Mouse (Mus musculus): ENCODE results near the gene Psmd11. TPM values are rescaled to one million over a fixed set of nuclear protein-coding genes. Genes with fewer than 3 reads are reported as not detected.

Psmd11 gene
- polyA plus RNA-seq, 2 experiments = 56.8 to 152 TPM

DNA sequence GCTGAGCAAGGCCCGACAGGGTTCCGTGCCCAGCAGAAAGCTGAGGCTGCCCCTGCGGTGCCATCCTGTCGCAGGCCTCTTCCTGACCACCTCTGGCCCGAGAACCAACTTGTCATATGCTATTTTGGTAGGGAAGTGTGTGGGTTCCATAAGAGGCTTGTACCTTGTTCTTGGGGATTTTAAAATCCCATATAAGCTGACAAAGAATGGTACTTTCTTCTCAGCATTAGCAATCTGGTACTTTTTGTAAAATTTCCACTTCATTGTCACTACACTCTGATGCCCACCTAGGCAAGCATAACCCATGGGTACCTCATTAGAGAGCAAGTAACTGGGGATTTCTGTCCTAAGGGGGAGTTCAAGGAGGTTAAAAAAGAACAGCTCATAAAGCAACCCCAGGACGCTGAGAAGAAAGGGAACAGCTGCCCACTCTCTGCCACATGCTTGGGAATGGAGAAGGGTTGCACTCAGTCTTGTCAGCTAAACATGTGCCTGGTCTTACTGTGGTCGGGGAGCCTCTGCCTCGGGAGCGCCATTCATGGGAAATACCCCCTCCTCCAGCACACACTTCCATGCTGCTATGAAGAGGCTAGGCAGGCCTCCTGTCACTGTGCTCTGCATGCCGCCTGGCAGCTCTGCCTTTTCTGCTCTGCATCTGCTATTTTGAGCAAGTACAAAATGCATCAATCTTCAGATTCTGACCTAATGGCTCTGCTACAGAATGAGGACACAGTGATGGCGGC is 70.1 kb downstream of the Psmd11 start:
- H3K4me1 ChIP-seq (replicated peaks; ENCODE audit: control insufficient read depth in 2 of 2, insufficient read depth in 2 of 2, low read length in 1 of 2) = peaks cover 0 to 3% of the 10 kb centered on the region in 2 experiments; a peak in 1 of 4 replicates
- H3K9me3 ChIP-seq (ENCODE audit: control insufficient read depth, low read length) = no peaks in the 10 kb centered on the region
- no peak overlapping the region for H3K9ac ChIP-seq (replicated peaks)
- no peak for TF ChIP-seq CTCF (IDR thresholded peaks at IDR 0.05; ENCODE audit: low read depth)
- H3K4me3 ChIP-seq (ENCODE audit: insufficient read depth in 1 of 2, low read depth in 2 of 2, low read length in 2 of 2) = no peak overlapping the region
- 62% methylated on average over 11 of the region's 11 CpGs for whole genome bisulfite sequencing (ENCODE audit: insufficient replicate concordance)
- H3K4me2 ChIP-seq (ENCODE audit: low read depth) = no peak overlapping the region
- no peak for ATAC-seq (ENCODE audit: insufficient read depth)
- no peaks in the 10 kb centered on the region for H3K27me3 ChIP-seq (ENCODE audit: control insufficient read depth, insufficient read depth, low read length)
- DNase-seq (ENCODE audit: low read depth in 3 of 3, low spot score in 3 of 3) = no peak
- H3K36me3 ChIP-seq (replicated peaks; ENCODE audit: control insufficient read depth, insufficient read depth, low read depth) = no peaks in the 10 kb centered on the region
- no peak overlapping the region for H3K27ac ChIP-seq

DNA sequence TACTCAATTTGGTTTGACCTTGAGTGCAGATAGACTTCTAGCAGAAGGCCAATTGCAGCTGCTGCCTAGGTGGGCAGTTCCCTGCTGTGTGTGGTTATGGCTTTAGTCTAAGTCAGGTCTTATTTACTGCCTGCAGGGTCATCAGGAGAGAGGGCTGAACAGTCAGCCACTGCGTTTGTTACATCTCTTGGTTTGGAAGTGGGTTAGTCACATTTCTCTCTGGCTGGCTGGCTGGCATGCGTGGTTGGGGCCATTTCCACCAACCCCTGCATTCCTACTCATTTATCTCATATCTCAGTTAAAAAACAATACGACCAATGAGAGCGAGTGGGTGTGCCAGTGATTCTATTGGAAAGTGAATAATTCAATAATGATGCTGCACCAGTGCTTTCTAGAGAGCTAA is 71.1 kb downstream of the Psmd11 start:
- Histone ChIP-seq H3K4me1 (replicated peaks; ENCODE audit: control insufficient read depth in 2 of 2, insufficient read depth in 2 of 2, low read length in 1 of 2) (peaks cover 0 to 3% of the 10 kb centered on the region in 2 experiments; a peak in 1 of 4 replicates), H3K36me3 (replicated peaks; ENCODE audit: control insufficient read depth, insufficient read depth, low read depth) (no peaks in the 10 kb centered on the region), H3K27me3 (ENCODE audit: control insufficient read depth, insufficient read depth, low read length) (no peaks in the 10 kb centered on the region), H3K4me2 (ENCODE audit: low read depth) (no peak overlapping the region), H3K4me3 (ENCODE audit: insufficient read depth in 1 of 2, low read depth in 2 of 2, low read length in 2 of 2) (no peak overlapping the region), H3K9ac (replicated peaks) (no peak overlapping the region), H3K9me3 (ENCODE audit: control insufficient read depth, low read length) (no peaks in the 10 kb centered on the region), H3K27ac (no peak overlapping the region)
- ATAC-seq (ENCODE audit: insufficient read depth) (no peak), DNase-seq (ENCODE audit: low read depth in 3 of 3, low spot score in 3 of 3) (no peak)
- 52% methylated on average over 4 of the region's 4 CpGs for WGBS (ENCODE audit: insufficient replicate concordance)
- TF ChIP-seq CTCF (IDR thresholded peaks at IDR 0.05; ENCODE audit: low read depth) = no peak
- no peak for TF ChIP-seq EP300 (IDR thresholded peaks at IDR 0.05; ENCODE audit: low read depth)

DNA sequence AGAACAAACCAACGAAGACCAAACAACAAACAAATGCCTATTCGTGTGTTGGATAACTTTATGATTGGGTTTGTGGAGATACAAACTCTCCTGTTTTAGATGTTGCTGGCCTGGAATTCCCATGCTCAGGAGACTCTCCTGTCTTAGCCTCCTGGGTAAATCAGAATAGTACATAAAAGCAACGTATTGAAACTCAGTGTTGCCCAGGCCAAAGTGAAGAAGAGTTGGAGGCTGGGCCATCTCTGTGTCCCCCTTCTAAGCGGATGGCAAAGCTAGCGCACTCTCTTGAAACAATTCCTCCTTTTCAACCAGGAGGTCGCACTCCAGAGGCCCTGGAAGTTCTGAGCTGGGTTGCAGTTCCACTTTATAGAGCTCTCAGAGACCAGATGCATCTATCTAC is 74.9 kb downstream of the Psmd11 start:
- Histone ChIP-seq H3K9ac (replicated peaks) (no peak overlapping the region), H3K27ac (no peak overlapping the region), H3K4me1 (replicated peaks; ENCODE audit: control insufficient read depth in 2 of 2, insufficient read depth in 2 of 2, low read length in 1 of 2) (peaks cover 0 to 7% of the 10 kb centered on the region in 2 experiments; a peak in 2 of 4 replicates), H3K4me3 (ENCODE audit: insufficient read depth in 1 of 2, low read depth in 2 of 2, low read length in 2 of 2) (no peak overlapping the region), H3K9me3 (ENCODE audit: control insufficient read depth, low read length) (no peaks in the 10 kb centered on the region), H3K4me2 (ENCODE audit: low read depth) (no peak overlapping the region), H3K27me3 (ENCODE audit: control insufficient read depth, insufficient read depth, low read length) (no peaks in the 10 kb centered on the region), H3K36me3 (replicated peaks; ENCODE audit: control insufficient read depth, insufficient read depth, low read depth) (no peaks in the 10 kb centered on the region)
- WGBS (ENCODE audit: insufficient replicate concordance) = 64% methylated on average over 6 of the region's 6 CpGs
- TF ChIP-seq CTCF (IDR thresholded peaks at IDR 0.05; ENCODE audit: low read depth) = no peak
- TF ChIP-seq EP300 (IDR thresholded peaks at IDR 0.05; ENCODE audit: low read depth) = no peak
- no peak for DNase-seq (ENCODE audit: low read depth in 3 of 3, low spot score in 3 of 3)
- ATAC-seq (ENCODE audit: insufficient read depth) = no peak

DNA sequence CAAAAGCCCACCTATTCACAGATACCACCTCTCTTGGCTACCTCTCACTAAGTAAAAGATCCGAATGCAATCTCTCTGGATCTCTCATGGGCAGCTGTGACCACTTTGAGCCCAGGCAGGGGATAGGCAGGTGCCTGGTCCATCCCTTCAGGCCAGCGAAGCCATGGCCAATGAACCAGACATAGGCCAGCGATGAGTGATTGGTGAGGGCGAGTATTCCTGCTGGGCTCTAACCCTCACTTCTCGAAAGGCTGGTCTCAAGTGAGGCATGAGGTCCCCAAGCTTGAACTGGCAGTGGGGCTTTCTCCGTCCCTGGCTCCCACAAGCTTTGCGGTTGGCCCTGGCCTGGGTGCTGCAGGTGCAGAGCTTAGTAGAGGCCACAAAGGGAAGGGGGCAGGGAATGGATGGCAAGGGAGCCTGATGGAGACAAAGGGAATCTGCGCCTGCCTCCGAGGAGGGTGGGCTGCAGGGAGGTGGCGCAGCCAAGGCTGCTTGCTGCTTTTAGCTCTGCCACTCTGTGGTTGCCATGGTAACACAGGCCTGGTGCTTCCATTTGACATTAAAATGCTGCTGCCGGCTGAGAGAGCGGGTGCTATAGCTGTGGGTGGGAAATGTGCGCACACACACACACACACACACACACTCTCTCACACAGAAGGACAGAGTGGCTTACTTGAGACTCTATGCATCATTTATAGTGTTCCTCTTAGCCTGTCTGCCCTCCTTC is 75.5 kb downstream of the Psmd11 start:
- Histone ChIP-seq H3K9me3 (ENCODE audit: control insufficient read depth, low read length) (no peaks in the 10 kb centered on the region), H3K9ac (replicated peaks) (no peak overlapping the region), H3K4me1 (replicated peaks; ENCODE audit: control insufficient read depth in 2 of 2, insufficient read depth in 2 of 2, low read length in 1 of 2) (peaks cover 0 to 7% of the 10 kb centered on the region in 2 experiments; a peak in 2 of 4 replicates), H3K27me3 (ENCODE audit: control insufficient read depth, insufficient read depth, low read length) (no peaks in the 10 kb centered on the region), H3K36me3 (replicated peaks; ENCODE audit: control insufficient read depth, insufficient read depth, low read depth) (no peaks in the 10 kb centered on the region), H3K27ac (no peak overlapping the region), H3K4me2 (ENCODE audit: low read depth) (no peak overlapping the region), H3K4me3 (ENCODE audit: insufficient read depth in 1 of 2, low read depth in 2 of 2, low read length in 2 of 2) (no peak overlapping the region)
- WGBS (ENCODE audit: insufficient replicate concordance) = 54% methylated on average over 13 of the region's 13 CpGs
- TF ChIP-seq EP300 (IDR thresholded peaks at IDR 0.05; ENCODE audit: low read depth) (no peak), CTCF (IDR thresholded peaks at IDR 0.05; ENCODE audit: low read depth) (no peak)
- ATAC-seq (ENCODE audit: insufficient read depth) (no peak), DNase-seq (ENCODE audit: low read depth in 3 of 3, low spot score in 3 of 3) (no peak)

Data from liver, embryonic 14.5 days (tissue).